Mouse (Mus musculus) adrenal gland, adult 2 months (tissue): ENCODE results near the gene Atg10. TPM values are rescaled to one million over a fixed set of nuclear protein-coding genes. Genes with fewer than 3 reads are reported as not detected.
A peak's percentile ranks its signal among the peaks of the same experiment; 100 is the strongest.
"Not testable (repeated sequence)": the region's sequence is repeated elsewhere in the genome, so short reads cannot be mapped to it uniquely, and the experiment has no call there.

Source experiments
- DNase-seq: peaks from one replicate; pipeline ENCODE4 v3.0.0; 2021
- long read RNA-seq: library from polyadenylated mRNA; stranded (forward); transcript quantifications from one replicate; pipeline ENCODE4 v2.0.0, GENCODE M21; 2021
- polyA plus RNA-seq: library from polyadenylated mRNA; depleted of rRNA; stranded (reverse); fragments of >200 nt; gene quantifications from 2 replicates; pipeline ENCODE4 v1.2.3, GENCODE M21; 2012; rRNA removed
- total RNA-seq, 2 experiments: library from RNA; stranded (reverse); gene quantifications; 2 replicates each; pipeline ENCODE4 v1.2.3; 2021

Gene Atg10
- total RNA-seq (10 to 100 TPM; 17.7 to 20.2 TPM), polyA plus RNA-seq (0.37 and 0.52 TPM in 2 replicates)
- long read RNA-seq, transcript Atg10-201 (8 exons, 1,583 nt) = major isoform, 16 of 22 reads
- long read RNA-seq, partial matches to known transcripts = 0 of 22 reads
- long read RNA-seq, other reads (novel, unspliced or antisense) = 6 of 22 reads

DNA sequence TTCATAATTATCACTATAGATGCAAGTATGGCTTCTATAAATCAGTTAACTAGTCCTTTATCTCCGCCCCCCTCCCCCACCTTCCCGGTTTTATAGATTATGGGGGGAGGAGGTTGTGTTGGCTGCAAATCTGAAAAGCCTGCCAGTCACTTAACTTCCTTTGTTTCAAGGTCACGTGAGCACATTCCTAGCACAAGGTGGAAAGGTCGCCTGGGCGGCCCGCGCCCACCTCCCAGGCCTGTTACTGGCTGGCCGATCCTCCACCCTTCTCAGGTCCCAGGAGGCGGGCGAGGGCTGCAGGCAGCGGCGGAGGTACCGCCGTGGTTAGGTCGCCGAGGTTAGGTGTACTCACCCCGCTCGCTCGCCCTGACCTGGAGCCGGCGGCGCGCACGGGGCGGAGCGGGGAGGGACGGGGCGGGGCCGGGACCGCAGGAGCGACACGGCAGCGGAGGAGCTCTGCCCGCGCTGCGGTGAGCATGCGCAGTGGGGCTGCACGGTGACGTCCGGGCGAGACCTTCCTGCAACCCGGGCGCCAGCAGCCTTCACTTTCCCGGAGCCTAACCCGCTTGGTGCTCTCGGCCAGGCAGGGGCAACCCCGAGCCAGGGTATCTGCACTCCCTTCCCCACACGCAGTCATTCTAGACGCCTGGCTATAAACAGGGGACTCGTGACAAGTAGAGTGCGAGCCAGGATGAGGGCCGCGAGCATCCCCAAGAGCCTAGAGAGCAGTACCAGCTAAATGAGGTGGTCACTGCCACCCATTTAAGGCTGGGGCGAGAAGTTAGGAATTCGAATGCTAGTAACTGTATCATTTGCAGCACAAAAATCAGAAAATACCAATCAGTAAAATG is at the start of gene Atg10:
Atg10 (minus strand) TSS at position 382 of the 851 bp plus-strand sequence.
- peak; percentile 96 for DNase-seq

DNA sequence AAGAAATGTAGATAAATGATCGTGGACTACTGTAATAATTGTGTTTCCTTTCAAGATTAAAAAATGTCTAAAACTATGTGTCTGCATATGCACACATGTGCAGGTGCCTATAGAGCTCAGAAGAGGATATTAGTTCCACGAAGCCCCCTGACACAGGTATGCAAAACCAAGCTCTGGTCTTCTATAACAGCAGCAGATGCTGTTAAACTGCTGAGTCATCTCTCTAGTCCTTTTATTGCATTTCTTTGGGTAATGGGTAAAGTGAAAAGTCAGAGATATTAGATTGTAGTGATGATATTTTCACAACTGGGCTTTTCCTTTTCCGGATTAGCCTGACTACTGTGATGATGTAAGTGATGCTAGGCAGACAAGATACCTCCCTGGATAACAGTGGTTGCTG is 28.6 kb upstream of the Atg10 start:
- DNase-seq = no peak

DNA sequence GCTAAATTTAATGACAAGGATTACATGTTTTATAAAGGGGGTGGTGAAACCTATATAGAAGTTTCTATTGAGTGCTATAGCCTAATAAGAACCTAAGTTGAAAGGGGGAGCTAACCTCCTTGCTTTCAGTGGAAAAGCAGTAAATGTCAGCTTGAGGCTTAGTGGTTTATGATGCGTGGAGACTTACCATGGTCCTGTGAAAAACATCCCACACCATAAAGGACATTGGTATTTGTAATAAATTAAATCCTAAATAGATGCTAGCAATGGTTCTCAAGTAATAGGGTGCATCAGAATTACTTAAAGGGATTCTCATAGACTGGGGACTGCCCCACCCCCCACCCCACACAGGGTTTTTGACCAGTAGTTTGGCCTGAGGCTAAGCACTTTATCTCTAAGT is 27.9 kb upstream of the Atg10 start:
- no peak for DNase-seq

DNA sequence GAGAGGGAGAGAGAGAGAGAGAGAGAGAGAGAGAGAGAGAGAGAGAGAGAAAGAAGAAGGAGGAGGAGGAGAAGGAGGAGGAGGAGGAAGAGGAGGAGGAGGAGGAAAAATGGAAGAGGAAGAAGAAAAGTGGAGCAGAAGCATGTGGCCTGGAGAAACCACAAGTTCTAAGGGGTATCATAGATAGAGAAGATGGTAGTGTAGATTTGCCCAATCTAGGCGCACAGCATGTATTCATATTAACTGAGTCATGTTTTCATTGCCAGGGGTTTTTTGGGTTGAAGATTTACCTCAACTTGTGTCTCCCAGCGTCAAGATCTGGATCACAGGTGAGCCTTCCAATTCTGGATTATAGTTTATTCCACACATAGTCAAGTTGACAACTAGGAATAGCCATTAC is 26.3 kb upstream of the Atg10 start:
- DNase-seq = not testable (repeated sequence)

DNA sequence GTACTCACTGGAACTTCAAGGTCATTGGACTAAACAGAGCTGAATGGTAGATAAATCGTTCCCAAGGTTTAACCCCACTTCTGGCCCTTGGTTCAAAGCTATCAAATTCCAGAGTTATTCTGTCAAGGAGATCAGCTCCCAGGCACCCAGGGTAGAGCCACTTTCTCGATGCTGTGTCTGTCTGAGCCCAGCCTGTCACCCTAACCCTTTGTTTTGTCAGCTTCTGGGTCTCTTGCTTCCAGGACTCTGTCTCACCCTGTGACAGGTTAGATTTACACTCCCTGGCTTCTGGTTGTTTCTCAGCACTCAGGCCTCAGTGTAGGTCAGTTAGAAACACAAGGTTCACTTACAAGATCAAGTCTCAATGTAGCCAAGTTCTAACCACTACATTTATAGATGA is 22.7 kb upstream of the Atg10 start:
- no peak for DNase-seq

DNA sequence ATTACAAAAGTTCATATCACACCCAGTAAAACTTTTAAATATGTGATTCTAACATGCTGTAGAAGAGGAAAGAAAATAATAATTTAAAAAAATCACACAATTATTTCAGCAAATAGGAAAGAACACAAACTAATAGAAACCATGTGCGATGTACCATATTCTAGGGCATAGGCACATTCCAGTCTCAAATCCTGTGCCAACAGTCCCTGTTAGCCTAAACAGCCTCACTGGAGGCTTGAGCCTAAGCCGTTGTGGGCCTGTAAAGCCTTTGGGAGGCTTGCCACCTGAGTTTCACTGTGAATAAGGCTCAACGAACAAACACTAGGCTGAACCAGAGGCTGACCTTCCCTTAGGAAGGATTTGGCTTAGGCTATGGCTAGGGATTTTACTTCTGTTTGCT is 14.2 kb upstream of the Atg10 start:
- no peak for DNase-seq

DNA sequence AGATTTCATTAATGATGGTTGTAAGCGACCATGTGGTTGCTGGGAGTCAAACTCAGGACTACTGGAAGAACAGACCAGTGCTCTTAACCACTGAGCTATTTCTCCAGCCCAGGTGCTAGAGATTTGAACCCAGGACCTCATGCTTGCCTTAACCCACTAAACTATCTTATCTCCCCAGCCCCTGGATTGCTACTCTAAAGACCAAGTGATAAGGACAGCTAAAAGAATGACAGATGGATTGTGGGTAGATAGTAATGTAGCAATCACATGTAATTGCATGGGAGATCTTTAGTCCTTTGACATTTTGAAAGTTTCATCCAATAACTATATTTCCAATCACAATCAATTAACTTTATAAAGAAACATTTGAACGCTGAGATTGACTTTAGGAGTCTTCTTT is 13.1 kb upstream of the Atg10 start:
- DNase-seq = no peak

DNA sequence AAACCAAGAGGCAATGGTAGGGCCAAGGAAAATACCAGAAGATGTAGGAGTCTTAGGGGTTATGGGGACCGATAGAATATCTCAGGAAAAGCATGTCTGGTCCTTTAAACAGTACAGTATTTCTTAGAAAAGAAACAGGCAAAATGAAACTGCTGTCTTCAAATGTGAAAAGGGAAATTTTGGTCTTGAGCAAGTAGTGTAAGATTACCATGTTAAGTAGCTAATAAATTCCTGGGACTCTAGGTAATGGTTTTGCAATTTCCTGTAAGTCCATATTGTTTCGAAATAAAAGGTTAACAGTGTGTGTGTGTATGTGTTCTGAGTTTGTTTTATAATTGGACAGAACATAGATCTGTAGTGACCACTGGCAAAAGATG is 658 bp upstream of the Atg10 start:
- no peak for DNase-seq

DNA sequence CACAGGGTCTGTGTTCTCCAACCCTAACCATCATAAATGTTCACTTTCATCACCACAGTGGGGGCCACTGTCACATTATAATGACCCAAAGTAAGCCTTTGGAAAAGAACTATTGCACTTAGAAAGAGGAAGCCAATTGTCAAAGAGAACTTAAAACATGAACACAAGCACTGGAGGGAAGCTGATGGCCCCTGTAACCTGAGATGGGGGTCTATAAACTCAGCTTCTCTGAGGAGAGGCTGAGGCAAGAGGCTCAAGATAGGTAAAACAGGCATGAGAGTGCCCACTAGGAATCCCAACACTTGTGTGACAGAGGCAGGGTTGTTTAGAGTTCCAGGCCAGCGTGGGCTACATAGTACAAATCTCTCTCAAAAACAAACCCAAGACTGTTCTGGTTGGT is 705 bp downstream of the Atg10 start:
- no peak for DNase-seq

DNA sequence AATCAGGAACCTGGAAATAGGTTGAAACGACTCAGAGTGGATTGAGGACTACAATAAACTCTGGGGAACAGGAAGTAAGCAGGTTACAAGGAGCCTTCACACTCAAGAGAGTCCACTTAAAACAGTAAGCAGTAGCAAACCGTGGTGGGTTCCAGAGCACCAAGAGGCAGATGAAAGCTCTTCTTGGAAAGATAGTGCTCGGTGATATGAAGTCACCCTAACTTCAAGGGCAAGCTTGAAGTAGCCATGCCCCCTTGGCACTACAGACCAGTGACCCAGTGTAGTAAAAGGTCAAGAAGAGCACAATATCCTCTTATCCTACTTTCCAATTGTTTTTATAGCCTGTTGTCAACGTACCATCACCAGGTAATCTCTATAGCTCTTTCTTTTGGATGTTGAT is 2.1 kb downstream of the Atg10 start:
- peak; percentile 49 for DNase-seq

DNA sequence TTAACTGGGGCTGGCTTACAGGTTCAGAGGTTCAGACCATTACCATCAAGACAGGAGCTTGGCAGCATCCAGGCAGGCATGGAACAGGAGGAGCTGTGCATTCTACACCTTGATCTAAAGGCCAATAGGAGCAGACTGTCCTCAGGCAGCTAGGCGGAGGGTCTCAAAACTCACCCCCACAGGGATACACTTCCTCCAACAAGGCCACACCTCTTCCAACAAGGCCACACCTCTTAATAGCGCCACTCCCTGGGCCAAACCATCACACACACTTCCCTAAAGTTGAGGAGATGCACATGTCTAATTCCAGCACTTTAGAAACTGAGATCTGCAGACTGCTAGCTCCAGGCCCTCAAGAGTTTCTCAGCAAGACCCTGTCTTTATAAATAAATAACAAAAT is 6.1 kb downstream of the Atg10 start:
- DNase-seq = no peak

DNA sequence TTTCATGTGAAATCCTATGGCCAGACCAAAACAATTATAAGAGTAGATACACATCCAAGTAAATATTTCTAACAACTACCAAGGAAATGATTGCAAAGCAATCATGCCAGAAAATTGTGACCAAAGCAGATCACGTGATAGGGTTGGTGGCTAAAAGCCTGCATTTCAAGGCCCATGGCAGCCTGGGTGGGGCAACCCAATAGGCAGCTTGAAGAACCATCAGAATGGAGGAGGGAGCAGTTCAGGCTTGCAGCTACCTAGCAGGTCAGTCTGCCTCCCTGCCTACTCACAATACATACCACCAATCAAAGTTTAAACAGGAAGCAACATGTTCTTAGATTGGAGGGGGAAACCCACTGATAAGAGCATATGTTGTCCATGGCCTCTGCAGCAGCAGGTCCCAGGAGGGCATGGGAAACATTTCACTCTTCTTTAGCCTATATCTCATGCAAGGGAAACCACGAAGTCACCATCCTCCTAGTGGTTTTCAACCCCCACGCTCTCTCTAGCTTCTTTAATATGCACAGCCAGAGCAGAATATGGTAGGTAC is 7.0 kb downstream of the Atg10 start:
- no peak for DNase-seq

DNA sequence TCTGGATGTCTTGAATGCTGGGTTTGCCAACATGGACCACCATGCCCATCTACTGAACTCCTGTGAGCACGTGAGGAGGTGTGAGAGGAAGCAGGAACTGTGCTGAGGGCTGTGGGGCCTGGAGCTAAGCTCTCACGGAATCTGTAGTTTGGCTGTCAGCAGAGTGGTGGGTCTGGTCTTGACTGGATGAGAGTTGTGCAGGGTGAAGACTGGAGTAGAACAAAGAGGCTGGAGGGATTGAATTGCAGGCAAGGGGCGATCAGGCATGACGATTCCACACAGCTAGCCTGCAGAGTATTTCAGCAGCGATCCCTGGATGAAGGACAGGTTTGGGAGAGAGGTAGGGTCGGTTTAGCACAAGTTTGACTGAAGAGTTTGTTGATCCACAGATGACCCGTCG is 10.8 kb downstream of the Atg10 start:
- no peak for DNase-seq

DNA sequence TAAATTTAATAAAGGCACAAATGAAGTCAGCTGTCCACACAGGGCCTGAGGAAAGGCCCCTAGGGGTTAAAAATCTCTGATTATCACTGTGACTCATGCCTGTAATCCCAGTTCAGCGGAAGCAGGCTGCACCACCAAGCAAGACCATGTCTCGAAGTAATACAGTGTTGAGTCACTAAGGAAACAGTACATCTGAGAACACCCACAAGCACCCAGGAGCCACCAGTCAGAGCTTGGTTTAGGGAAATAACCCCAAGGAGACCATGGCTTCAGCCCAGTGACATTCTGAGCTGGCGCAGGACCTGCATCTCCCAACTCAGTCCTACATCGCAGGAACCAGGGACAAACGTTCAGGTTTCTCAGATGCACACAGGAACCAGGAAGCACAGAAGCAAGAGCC is 17.5 kb downstream of the Atg10 start:
- no peak for DNase-seq

DNA sequence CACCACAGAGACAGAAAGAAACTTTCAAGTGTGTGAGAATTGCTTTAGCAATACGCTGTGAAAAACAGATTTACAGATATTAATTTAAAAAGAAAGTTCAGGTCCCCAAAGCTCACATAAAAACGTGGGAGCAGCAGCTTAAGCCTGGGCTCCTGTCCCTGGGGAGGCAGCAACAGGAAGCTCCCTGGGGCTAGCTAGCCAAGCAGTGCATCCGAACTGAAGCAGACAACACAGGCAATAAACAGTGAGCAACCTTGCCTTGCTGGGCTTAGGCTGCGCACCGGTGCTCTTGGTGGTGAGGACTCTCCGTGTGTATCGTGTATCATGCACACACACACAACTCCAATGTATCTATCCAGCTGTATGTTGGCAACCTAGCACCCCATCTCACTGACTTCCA is 21.2 kb downstream of the Atg10 start:
- no peak for DNase-seq

DNA sequence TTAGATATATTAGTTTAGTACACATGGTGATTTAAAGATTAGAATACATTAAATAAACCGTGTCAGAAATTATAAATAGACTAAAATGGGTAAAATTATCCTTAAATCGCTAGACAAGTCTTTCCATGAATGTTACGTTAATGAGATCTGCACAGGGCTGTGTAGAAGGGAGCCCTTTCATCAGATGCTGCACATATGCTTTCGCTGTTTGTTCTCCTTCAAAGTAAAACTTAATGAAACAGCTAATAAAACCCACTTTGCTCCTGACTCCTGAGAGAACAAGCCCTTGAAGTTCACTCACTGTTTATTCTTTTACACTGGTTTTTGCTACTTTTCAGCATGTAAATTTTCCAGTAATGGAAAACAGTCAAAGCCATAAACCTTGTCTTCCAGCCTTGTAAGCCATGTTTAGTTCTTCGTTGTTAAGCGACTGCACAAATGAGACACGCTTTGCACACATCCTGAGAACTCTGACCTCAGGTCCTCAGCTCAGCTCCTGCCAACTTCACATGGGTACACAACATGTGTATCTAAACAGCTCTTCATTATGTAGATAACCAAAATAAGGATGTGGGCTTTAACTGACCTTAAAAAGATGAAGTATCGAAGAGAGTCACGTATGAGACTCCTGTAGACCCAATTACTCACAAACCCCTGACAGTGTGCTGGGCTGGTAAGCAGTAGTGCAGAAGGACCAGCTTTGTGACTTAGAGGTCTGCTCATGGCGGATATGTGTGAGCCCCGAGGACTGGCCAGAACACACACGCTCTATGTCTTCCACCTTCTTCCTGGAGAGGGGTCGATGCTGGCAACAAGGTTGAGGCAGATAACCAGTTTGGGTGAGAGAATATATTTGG is 36.2 kb downstream of the Atg10 start:
- no peak for DNase-seq

DNA sequence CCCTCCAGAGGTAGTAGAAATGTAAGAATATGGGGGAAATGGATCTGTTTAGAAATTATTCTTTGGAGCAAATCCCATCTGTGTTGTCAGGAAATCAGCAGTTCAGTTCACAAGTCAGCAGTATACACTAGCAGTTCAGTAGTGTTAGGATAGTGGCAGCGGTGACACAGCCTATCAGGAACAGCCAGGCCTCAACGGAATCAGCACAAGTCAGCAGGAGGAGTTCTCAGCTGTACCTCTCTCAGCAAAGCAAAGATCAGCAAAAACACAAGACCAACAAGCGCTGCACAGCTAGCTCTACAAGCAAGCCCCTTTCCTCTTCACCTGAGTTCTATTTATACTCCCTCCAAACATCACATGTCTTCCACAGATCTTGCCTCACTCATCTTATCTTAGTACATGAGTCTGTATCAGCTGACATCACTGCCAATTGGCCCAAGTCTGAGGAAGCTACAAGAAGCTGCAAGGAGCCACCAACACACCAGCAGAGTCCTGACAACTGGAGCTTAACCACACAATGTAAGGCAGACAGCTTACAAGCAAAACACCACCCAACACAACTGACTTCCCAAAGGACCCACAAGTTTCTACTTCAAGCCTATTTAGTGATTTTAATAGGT is 38.4 kb downstream of the Atg10 start:
- no peak for DNase-seq

DNA sequence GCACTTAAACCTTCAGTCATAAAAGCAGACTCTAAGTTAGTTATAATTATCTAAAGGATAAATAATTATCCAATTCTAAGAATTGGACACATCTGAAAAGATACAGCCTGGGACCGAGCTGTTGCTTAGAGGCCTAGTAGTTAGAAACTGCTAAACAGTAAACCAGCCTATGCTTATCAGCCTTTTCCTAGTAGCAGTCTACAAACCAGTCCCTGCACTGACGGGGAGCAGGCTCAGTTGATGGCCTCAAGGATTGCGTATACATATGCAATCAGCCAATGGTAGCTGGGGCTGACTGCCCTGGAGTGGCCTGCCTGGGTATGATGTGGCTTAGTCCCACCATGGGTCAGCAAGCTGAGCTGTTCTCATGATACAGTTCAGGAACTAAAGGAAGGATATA is 39.5 kb downstream of the Atg10 start:
- no peak for DNase-seq

DNA sequence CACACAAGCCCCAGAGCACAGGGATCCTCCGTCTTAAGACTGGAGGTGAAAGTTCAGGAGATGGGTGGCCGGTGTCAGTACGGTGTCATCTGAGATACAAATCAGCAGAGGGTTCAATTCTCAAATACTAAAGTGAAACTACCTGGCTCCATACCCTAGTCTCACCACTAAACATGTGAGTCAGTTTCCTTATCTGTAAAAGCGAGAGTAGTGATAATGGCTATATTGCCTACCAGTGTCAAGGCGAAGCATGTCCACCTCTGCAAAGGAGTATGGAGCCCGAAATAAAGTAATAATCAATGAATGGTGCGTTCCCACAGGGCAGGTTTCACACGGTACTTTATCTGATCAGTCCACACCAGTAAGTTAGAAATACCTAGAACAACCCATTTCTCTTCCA is 43.4 kb downstream of the Atg10 start:
- DNase-seq = no peak

DNA sequence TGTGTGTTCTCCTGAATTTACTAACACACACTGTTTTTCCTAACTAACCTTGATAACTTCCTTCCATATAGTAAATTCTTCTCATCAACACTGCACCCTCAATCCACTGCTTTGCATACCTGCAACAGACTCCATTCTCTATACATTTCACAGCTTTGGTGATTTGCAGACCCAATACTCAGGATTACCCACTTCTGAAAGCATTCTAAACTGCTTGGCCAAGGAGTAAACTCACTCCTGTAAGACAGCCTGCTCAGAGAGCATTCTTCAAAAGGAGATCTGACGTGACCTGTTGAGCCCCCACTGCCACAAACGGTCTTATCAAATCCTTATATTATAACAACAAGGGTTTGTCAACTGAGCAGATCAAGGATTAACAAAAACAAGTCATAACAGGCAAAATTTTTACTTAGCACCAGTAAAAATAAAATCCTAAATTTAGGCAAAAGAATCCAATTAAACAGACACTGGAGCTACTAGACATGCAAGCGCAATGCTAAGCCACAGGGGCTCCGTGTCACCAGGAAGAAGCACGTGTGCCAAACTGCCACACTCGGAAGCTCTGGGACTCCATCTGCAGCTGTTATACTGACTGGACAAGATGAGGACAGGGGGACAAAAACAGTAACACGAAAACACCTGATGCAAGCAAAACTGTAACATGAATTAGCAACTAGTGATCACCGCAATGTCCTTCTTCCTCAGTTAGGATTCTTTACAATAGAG is 44.4 kb downstream of the Atg10 start:
- DNase-seq = no peak

DNA sequence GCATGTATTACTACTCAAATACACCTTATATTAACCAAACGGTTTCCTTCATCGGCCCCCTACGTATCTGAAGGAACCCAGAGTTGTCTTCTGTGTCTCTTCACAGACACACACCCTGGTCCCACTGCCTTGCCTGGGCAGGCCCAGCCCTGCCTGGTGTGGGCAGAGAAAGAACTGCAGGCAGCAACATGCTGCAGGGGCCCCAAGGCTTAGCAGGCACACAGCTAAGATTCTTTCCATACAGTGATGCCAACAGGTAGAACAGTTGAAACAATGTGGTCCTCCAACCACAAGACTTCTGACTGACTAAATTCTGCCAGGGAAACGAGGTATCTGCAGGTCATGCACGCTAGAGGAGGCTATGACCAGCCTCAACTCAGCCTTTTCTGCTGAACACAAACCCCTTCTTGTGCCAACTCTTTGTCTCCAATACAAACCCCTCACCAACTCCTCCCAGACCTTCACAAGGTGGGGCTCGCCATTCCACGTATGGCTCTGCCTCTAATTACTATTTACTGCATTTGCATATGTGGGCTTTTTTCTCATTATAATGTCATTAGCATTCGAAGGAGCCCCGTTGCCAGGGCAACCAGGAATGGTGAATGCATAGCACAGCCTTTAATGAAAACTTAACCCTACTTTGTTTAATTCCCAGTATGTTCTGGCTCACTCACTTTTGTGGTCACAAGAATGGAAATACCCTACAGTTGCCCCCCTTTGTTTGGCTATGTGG is 45.2 kb downstream of the Atg10 start:
- no peak for DNase-seq
